Mouse (Mus musculus) C2C12 (cell line): ENCODE data around the gene Cds2.

Experiments
- CEBPB ChIP-seq: IDR thresholded peaks from one replicate; pipeline ENCODE4 v1.6.1; 2011; ENCODE audit warnings: low read depth, mild to moderate bottlenecking, control low read depth, moderate library complexity
- CTCF ChIP-seq: IDR thresholded peaks from one replicate; pipeline ENCODE4 v1.5.1; 2011; ENCODE audit not compliant: control insufficient read depth, insufficient read depth, insufficient read length
- FOSL1 ChIP-seq: IDR thresholded peaks from one replicate; pipeline ENCODE4 v1.8.0; 2011; ENCODE audit warnings: mild to moderate bottlenecking, low read length; ENCODE audit not compliant: poor library complexity, insufficient read depth, severe bottlenecking
- MAX ChIP-seq: IDR thresholded peaks from one replicate; pipeline ENCODE4 v1.6.1; 2011; ENCODE audit warnings: mild to moderate bottlenecking, control low read depth
- MYOD1 ChIP-seq: IDR thresholded peaks from one replicate; pipeline ENCODE4 v1.6.1; 2011; ENCODE audit warnings: low read depth; ENCODE audit not compliant: control insufficient read depth, insufficient read length
- MYOG ChIP-seq: IDR thresholded peaks from one replicate; pipeline ENCODE4 v1.6.1; 2011; ENCODE audit not compliant: control insufficient read depth, insufficient read length; ENCODE audit errors: extremely low read depth
- USF1 ChIP-seq: IDR thresholded peaks from one replicate; pipeline ENCODE4 v1.6.1; 2011; ENCODE audit warnings: low read depth, mild to moderate bottlenecking, control low read depth, moderate library complexity

DNA sequence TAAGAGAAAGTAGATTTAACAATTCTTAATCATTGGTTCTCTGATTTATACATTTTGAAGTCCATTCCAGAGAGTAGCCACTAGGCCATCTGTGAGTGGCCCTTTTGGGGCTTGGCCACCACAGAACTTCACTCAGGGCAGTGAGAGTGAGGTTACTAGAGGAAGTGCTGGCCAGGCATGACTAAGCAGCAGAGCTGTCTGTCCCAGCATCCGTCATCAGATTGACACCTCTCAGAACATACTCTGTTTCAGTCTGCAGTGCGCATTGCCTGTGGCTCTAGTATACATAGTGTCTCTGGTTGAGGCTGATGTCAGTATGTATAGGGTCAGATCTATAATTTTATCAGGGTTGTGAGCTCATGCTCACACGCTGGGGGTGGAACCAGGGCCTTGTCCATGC is 6.3 kb downstream of the Cds2 start:
- TF ChIP-seq CTCF, result no peak
- TF ChIP-seq MAX, result no peak
- TF ChIP-seq FOSL1, result no peak
- no peak for TF ChIP-seq CEBPB
- TF ChIP-seq MYOD1, result no peak
- TF ChIP-seq USF1, result no peak
- no peak for TF ChIP-seq MYOG
